Mouse (Mus musculus): Measurements from ENCODE around the gene C1d. TPM values are rescaled to one million over a fixed set of nuclear protein-coding genes. Genes with fewer than 3 reads are reported as not detected.

C1d gene
- 58.9 TPM for polyA plus RNA-seq (2017; shearing (Covaris generic))

GRCm38 (mm10) chr11:17257443-17257842, at the start of gene C1d:
TSS of gene C1d (plus strand) at chr11:17257579.

DNA sequence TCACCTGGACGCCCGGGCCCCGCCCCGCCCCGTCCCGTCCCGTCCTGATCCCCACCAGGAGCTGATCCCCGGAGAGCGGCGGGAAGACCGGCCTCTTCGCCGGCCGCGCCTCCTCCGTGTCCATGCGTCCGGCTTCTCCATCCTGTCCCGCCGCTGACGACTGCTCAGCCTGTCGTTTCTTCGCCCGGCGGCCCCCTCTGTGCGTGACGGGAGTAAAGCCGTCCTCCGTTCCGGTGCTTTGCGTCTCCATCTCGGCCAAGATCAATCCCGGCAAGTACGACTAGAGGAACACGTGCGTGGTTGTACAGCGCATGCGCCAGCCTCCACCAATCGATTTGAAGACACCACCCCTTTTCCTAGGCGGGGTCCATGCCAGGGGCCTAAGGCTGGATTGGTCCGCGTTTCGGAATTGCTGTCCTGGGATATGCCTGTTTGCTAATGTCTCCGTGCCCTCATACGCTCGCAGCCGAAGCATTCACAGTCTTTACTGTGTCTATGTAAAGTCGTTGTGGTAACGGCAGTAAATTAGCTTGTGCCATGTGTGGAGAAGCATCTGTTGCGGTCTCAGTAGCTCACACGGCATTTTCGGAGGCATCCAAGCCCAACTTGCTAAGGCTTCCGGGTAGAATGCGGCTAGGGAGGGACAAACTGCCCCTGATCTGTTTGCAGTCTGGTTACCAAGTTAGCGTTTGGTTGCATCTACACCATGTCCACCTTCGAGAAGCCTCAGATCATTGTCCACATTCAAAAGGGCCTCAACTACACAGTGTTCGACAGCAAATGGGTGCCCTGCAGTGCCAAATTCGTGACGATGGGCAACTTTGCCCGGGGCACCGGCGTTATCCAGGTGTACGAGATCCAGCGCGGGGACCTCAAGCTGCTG, 45.9 kb upstream of the C1d start, which contains the start of gene Pno1:
TSS of gene Pno1 (minus strand) at position 311 of the 883 bp plus-strand sequence.

Other genes with a start within 250 kb of the C1d start
- gene Cnrip1, start 206.0 kb upstream of the C1d start, polyA plus RNA-seq (2017; shearing (Covaris generic)): 11.6 TPM
- 6.0 TPM for gene Plek, start 205.2 kb upstream of the C1d start, polyA plus RNA-seq (2017; shearing (Covaris generic))
- gene Ppp3r1, start 98.3 kb upstream of the C1d start, polyA plus RNA-seq (2017; shearing (Covaris generic)): 26.4 TPM
- 31.5 TPM for gene Wdr92, start 75.5 kb upstream of the C1d start, polyA plus RNA-seq (2017; shearing (Covaris generic))
- gene Pno1, start 46.0 kb upstream of the C1d start, polyA plus RNA-seq (2017; shearing (Covaris generic)): 43.8 TPM

Measured in activated CD4-positive, CD25-positive, alpha-beta regulatory T cell, adult 9 weeks (primary cell).